Mouse (Mus musculus): ENCODE measurements at regions not wholly inside any gene's neighbourhood (a gene's known extent, or its start where the extent isn't known, plus 50 kb on each side); places are given as distances from the start of the nearest gene placed in this dataset.

DNA sequence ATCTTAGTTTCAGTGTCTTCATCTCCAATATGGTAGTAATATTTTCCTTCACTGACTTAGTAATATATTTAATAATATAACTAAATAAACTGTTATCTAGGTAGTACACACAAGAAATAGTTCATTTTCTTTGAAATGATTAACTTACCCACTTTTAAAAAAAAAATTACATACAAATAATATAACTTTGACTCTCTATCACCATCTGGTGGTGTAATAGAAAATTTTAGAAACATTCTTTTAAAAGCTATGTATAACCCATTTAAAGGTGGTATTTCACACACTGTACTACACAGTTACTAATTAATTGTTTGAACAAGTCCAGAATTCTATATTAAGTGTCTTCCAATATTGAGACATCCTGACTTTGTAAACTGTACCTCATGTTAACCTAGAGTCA is 53.9 kb upstream of the Olfr266 start:
- Histone ChIP-seq H3K27ac (no peak overlapping the region), H3K4me3 (no peak overlapping the region), H3K27me3 (ENCODE audit: low read depth, poor library complexity, severe bottlenecking) (no peaks in the 10 kb centered on the region), H3K36me3 (no peaks in the 10 kb centered on the region), H3K9me3 (replicated peaks) (no peaks in the 10 kb centered on the region), H3K4me1 (no peaks in the 10 kb centered on the region)
- no peak for DNase-seq (ENCODE audit: low spot score)

GRCm38 (mm10) chr3:106903198-106903597 is 77.1 kb upstream of the Olfr266 start:
- Histone ChIP-seq H3K4me3 (no peak overlapping the region), H3K4me1 (no peaks in the 10 kb centered on the region), H3K9me3 (replicated peaks) (no peaks in the 10 kb centered on the region), H3K27me3 (ENCODE audit: low read depth, poor library complexity, severe bottlenecking) (no peaks in the 10 kb centered on the region), H3K27ac (no peak overlapping the region), H3K36me3 (no peaks in the 10 kb centered on the region)
- 52% methylated on average over 2 of the region's 2 CpGs for WGBS
- no peak for DNase-seq (ENCODE audit: low spot score)

DNA sequence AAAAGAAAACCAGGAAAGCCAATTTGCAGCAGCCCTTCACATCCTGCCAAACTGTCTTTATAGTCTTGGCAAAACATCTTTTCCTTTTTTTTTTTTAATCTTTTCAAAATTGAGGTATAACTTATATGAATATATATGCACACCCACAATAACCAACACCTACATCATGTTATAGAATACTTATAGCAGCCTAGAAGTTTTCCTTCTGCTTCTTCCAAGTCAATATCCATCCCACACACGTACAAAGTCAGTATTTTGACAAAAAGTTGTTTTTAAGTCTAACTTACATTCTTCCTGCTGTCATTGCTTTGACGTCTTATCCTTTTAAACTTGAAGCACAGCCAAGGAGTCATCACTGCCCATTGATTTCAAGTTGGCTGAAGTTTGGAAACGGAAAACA is 80.6 kb upstream of the Olfr266 start:
- WGBS: 84% methylated on average over 3 of the region's 3 CpGs
- no peaks in the 10 kb centered on the region for H3K4me1 ChIP-seq
- no peaks in the 10 kb centered on the region for H3K9me3 ChIP-seq (replicated peaks)
- H3K27me3 ChIP-seq (ENCODE audit: low read depth, poor library complexity, severe bottlenecking): no peaks in the 10 kb centered on the region
- DNase-seq (ENCODE audit: low spot score): no peak
- no peak overlapping the region for H3K27ac ChIP-seq
- H3K36me3 ChIP-seq: no peaks in the 10 kb centered on the region
- no peak overlapping the region for H3K4me3 ChIP-seq

GRCm38 (mm10) chr3:106936067-106936466 is 99.9 kb upstream of the Kcna3 start:
- Histone ChIP-seq H3K9me3 (replicated peaks) (peaks cover 2% of the 10 kb centered on the region; the same call in 1 of the 2 replicates), H3K4me1 (no peaks in the 10 kb centered on the region), H3K36me3 (no peaks in the 10 kb centered on the region), H3K27ac (no peak overlapping the region), H3K27me3 (ENCODE audit: low read depth, poor library complexity, severe bottlenecking) (no peaks in the 10 kb centered on the region), H3K4me3 (no peak overlapping the region)
- DNase-seq (ENCODE audit: low spot score): no peak

DNA sequence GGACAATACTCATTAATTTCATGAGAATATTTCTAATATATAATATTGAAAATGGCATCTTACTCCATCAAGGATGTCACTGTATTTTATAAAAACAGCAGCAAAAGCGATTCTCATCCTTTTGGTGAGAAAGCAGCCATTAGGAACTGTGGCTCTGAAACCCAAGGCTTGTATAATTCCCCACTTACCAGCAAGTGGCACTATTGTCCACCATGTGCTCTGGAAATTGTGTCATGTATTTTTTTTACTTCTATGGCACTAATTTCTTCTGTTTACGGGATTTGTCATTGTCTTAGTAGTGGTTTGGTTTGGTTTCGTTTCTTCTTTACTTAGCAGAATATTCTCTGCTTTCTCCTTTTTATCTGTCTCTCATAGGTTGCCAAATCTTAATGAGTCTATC is 95.9 kb upstream of the Kcna3 start:
- H3K36me3 ChIP-seq: no peaks in the 10 kb centered on the region
- no peak overlapping the region for H3K4me3 ChIP-seq
- no peaks in the 10 kb centered on the region for H3K27me3 ChIP-seq (ENCODE audit: low read depth, poor library complexity, severe bottlenecking)
- H3K4me1 ChIP-seq: no peaks in the 10 kb centered on the region
- 73% methylated on average over 3 of the region's 3 CpGs for WGBS
- no peak for DNase-seq (ENCODE audit: low spot score)
- no peak overlapping the region for H3K27ac ChIP-seq
- H3K9me3 ChIP-seq (replicated peaks): no peaks in the 10 kb centered on the region

DNA sequence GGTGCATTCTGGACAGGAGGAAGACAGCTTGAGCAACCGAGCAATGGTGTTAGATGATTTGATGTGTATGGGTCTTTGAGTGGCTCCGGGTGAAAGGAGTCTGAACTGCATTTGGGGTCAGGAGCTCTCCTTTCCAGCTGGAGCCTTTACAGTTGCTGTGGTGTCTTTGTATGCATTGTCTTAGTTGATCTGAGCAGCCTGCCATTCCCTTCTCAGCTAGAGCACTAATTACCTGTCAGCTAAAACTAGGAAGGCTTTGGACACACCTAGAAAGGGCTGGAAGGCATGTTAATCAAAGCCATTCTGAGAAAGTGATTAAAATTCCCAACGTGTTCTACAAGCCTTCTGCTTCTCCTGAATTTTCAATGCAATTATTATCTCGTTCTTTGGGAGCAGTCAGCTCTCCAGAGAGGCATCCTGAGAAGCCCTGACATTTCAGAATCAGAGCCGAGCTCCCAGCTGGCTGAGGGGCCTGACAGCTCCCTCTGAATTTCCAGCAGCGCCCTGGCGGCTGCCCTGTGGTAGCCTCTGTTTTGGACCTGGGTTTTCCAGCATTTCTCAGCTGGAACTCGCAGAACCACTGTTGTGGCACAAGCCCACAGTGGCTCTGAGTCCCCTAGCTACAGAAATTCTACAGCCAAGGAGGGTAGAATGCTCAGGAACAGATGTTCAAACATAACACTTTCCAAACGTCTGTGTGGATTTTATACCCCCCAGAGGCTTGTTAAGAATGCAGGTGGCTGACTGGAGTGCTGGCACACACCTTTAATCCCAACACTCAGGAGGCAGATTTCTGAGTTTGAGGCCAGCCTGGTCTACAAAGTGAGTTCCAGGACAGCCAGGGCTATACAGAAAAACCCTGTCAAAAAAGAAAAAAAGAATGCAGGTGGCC is 80.2 kb upstream of the Kcna3 start:
- DNase-seq (ENCODE audit: low spot score): peak; percentile 30
- Histone ChIP-seq H3K9me3 (replicated peaks) (no peaks in the 10 kb centered on the region), H3K4me1 (peaks cover 16% of the 10 kb centered on the region), H3K27me3 (ENCODE audit: low read depth, poor library complexity, severe bottlenecking) (no peaks in the 10 kb centered on the region), H3K4me3 (no peak overlapping the region), H3K27ac (no peak overlapping the region), H3K36me3 (no peaks in the 10 kb centered on the region)
- WGBS: 16% methylated on average over 9 of the region's 9 CpGs

- no peaks in the 10 kb centered on the region for H3K27me3 ChIP-seq (ENCODE audit: low read depth, poor library complexity, severe bottlenecking)
- peaks cover 16% of the 10 kb centered on the region for H3K4me1 ChIP-seq
- DNase-seq (ENCODE audit: low spot score): no peak
- no peaks in the 10 kb centered on the region for H3K9me3 ChIP-seq (replicated peaks)
- no peak overlapping the region for H3K4me3 ChIP-seq
- 53% methylated on average over 7 of the region's 7 CpGs for WGBS
- H3K27ac ChIP-seq: no peak overlapping the region
- H3K36me3 ChIP-seq: no peaks in the 10 kb centered on the region
Measured at GRCm38 (mm10) chr3:106957162-106957895, 78.6 kb upstream of the Kcna3 start.

DNA sequence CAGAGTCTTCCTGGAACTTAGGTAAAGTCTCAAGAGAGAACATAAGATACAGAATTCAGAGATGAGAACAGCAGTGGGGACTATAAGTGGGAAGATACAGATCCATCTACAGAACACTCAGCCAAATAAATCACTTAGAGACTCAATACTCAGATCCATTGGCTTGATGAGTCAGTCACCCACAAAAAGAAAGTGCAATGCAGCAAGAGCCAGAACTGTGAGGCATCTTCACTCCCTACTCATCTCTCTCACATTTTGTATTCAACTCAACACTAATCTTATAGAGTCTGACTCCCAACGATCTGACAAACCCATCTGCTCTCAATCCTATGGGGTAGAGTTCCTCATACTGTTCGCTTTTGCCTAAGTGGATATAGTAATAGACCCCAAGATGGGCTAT is 77.8 kb upstream of the Kcna3 start:
- no peaks in the 10 kb centered on the region for H3K9me3 ChIP-seq (replicated peaks)
- no peaks in the 10 kb centered on the region for H3K27me3 ChIP-seq (ENCODE audit: low read depth, poor library complexity, severe bottlenecking)
- no peak overlapping the region for H3K4me3 ChIP-seq
- WGBS: 83% methylated on average over 2 of the region's 2 CpGs
- H3K4me1 ChIP-seq: peaks cover 16% of the 10 kb centered on the region
- no peaks in the 10 kb centered on the region for H3K36me3 ChIP-seq
- no peak for DNase-seq (ENCODE audit: low spot score)
- H3K27ac ChIP-seq: no peak overlapping the region

DNA sequence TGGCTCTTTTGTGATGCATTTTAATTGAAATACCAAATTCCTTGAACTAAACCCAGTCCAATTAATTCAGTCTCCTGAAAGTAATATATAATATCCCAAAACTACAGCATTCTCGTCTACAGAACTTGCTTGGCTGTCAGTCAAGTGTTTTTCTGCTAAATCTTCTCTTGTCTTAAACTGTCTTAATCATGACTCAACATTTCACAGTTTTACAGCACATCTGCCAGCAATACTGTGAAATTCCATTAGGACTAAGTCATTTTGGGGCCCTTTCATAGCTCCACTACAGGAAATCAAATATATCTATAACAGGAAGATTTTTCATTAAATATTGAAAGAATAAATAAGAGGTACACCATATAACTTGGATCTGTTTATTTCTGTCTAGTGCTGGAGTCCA is 75.4 kb upstream of the Kcna3 start:
- 77% methylated on average over 1 of the region's 1 CpGs for WGBS
- H3K27ac ChIP-seq: no peak overlapping the region

DNA sequence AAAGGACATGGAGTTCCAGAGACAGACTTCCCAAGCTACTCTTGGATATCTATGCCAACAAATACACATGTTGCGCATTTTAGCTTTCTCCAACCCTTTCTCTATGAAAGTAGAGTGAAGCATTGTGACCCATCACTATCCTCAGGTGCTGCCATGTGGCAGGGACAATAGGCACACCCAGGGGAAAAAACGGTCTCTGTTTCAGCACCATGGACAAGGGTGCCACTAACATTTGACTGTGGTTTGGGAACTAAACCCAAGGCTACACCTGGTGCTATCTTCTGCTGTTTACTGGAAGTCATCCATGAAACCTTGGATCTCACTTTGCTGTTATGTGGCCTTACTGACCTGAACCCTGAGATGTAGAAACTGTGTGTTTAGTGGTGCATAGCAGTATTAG is 73.5 kb upstream of the Kcna3 start:
- WGBS: 45% methylated on average over 2 of the region's 2 CpGs
- Histone ChIP-seq H3K27me3 (ENCODE audit: low read depth, poor library complexity, severe bottlenecking) (no peaks in the 10 kb centered on the region), H3K27ac (no peak overlapping the region), H3K36me3 (no peaks in the 10 kb centered on the region), H3K9me3 (replicated peaks) (no peaks in the 10 kb centered on the region), H3K4me3 (no peak overlapping the region), H3K4me1 (0 out of 2 replicates have a peak, but pooled peaks cover under 1% of the 10 kb centered on the region)
- peak; percentile 63 for DNase-seq (ENCODE audit: low spot score)

More for the DNA sequence above, 75.4 kb upstream of the Kcna3 start:
- H3K36me3 ChIP-seq: no peaks in the 10 kb centered on the region
- no peak overlapping the region for H3K4me3 ChIP-seq
- H3K27me3 ChIP-seq (ENCODE audit: low read depth, poor library complexity, severe bottlenecking): no peaks in the 10 kb centered on the region
- no peak for DNase-seq (ENCODE audit: low spot score)
- no peaks in the 10 kb centered on the region for H3K9me3 ChIP-seq (replicated peaks)
- H3K4me1 ChIP-seq: peaks cover 10% of the 10 kb centered on the region

DNA sequence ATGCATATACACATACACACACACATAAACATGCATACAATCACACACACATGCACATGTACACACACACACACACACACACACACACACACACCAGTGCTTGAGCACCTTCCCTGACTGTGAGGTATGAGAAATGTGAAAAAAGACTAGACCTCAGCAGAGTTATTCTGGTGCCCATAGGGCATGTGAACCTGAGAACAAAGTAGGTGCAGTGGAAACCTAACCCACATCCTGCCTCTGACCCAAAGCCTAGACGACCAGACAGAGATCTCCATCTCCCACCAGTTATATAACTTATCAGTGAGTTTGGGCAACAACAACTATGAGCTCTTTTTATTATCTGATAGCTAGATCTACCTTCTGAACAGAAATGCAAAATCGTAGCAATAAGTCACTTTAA is 69.8 kb upstream of the Kcna3 start:
- H3K4me1 ChIP-seq: no peaks in the 10 kb centered on the region
- no peaks in the 10 kb centered on the region for H3K9me3 ChIP-seq (replicated peaks)
- H3K4me3 ChIP-seq: no peak overlapping the region
- H3K27me3 ChIP-seq (ENCODE audit: low read depth, poor library complexity, severe bottlenecking): no peaks in the 10 kb centered on the region
- no peak overlapping the region for H3K27ac ChIP-seq
- no peaks in the 10 kb centered on the region for H3K36me3 ChIP-seq
- 71% methylated on average over 2 of the region's 2 CpGs for WGBS
- DNase-seq (ENCODE audit: low spot score): no peak

GRCm38 (mm10) chr3:106967479-106967878 is 68.5 kb upstream of the Kcna3 start:
- Histone ChIP-seq H3K36me3 (no peaks in the 10 kb centered on the region), H3K4me3 (no peak overlapping the region), H3K27me3 (ENCODE audit: low read depth, poor library complexity, severe bottlenecking) (no peaks in the 10 kb centered on the region), H3K4me1 (no peaks in the 10 kb centered on the region), H3K9me3 (replicated peaks) (no peaks in the 10 kb centered on the region), H3K27ac (no peak overlapping the region)
- DNase-seq (ENCODE audit: low spot score): no peak
- 91% methylated on average over 1 of the region's 1 CpGs for WGBS

DNA sequence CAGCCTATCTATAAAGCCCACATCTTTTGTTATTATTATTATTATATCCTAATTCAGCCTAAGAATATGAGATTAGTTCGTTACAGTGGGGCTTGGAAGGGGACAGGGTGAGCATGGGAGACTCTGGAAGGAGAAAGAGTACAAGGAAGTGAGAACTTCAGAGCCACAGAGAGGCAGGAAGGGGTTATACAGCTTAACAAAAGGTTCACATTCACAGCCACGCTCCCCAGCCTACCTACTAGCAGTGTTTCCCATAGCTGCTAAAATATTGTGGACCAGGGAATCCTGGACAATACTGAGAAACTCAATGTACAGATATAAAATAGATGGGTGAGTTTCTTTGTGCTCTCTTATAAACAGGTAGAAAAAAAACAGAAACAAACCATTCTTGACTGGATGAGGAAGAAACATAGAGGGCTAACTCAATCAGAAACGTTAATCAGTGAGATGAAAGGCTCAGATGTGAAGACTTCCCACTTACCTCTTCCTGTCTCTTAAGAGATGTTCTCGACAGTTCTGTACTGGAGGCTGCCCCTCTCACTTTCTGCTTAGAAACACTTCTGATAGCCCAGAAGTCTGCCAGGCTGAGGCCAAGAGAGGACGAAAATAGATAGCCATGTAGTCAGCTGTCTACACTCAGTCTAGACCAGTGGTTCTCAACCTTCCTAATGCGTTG is 61.7 kb upstream of the Kcna3 start:
- WGBS: 77% methylated on average over 6 of the region's 6 CpGs
- H3K4me3 ChIP-seq: no peak overlapping the region
- no peak overlapping the region for H3K27ac ChIP-seq
- H3K27me3 ChIP-seq (ENCODE audit: low read depth, poor library complexity, severe bottlenecking): no peaks in the 10 kb centered on the region
- no peaks in the 10 kb centered on the region for H3K4me1 ChIP-seq
- no peaks in the 10 kb centered on the region for H3K36me3 ChIP-seq
- DNase-seq (ENCODE audit: low spot score): no peak
- H3K9me3 ChIP-seq (replicated peaks): no peaks in the 10 kb centered on the region
